Mouse (Mus musculus): ENCODE results near the gene Hcst. TPM values are rescaled to one million over a fixed set of nuclear protein-coding genes. Genes with fewer than 3 reads are reported as not detected.
A peak's percentile ranks its signal among the peaks of the same experiment; 100 is the strongest.

Hcst gene
- polyA plus RNA-seq, 1 experiment from 2014 or later, result 0.62 TPM

GRCm38 (mm10) chr7:30454259-30454658, 34.6 kb upstream of the Hcst start:
- Histone ChIP-seq H3K27ac (ENCODE audit: low read depth, low read length) (no peak overlapping the region), H3K36me3 (ENCODE audit: control insufficient read depth, insufficient read depth, low read length) (no peaks in the 10 kb centered on the region), H3K27me3 (ENCODE audit: control insufficient read depth, insufficient read depth, low read length) (peaks cover 69% of the 10 kb centered on the region), H3K9me3 (ENCODE audit: control insufficient read depth, low read length) (no peaks in the 10 kb centered on the region), H3K4me2 (replicated peaks; ENCODE audit: low read depth, low read length) (peak overlapping the region; percentile 35), H3K9ac (ENCODE audit: low read depth, low read length) (no peak overlapping the region), H3K4me3 (ENCODE audit: low read depth, low read length) (peak overlapping the region; percentile 35), H3K4me1 (replicated peaks; ENCODE audit: control insufficient read depth, insufficient read depth, low read length) (peaks cover 12% of the 10 kb centered on the region)
- no peak for DNase-seq (ENCODE audit: low spot score)
- 9% methylated on average over 6 of the region's 6 CpGs for WGBS
- no peak for ATAC-seq (ENCODE audit: low FRiP score)

- DNase-seq (ENCODE audit: low spot score), result no peak
- Histone ChIP-seq H3K27me3 (ENCODE audit: control insufficient read depth, insufficient read depth, low read length) (peaks cover 65% of the 10 kb centered on the region), H3K4me2 (replicated peaks; ENCODE audit: low read depth, low read length) (peak overlapping the region; percentile 35), H3K4me1 (replicated peaks; ENCODE audit: control insufficient read depth, insufficient read depth, low read length) (peaks cover 12% of the 10 kb centered on the region), H3K9me3 (ENCODE audit: control insufficient read depth, low read length) (no peaks in the 10 kb centered on the region), H3K27ac (ENCODE audit: low read depth, low read length) (no peak overlapping the region), H3K4me3 (ENCODE audit: low read depth, low read length) (peak overlapping the region; percentile 35), H3K9ac (ENCODE audit: low read depth, low read length) (0 out of 2 replicates have a peak overlapping the region, but pooled peaks have one; percentile 19), H3K36me3 (ENCODE audit: control insufficient read depth, insufficient read depth, low read length) (no peaks in the 10 kb centered on the region)
- WGBS, result 2% methylated on average over 24 of the region's 25 CpGs
- ATAC-seq (ENCODE audit: low FRiP score), result no peak
These were observed 34.1 kb upstream of the Hcst start for GRCm38 (mm10) chr7:30453766-30454165.

GRCm38 (mm10) chr7:30453327-30453726, 33.7 kb upstream of the Hcst start:
- no peaks in the 10 kb centered on the region for H3K9me3 ChIP-seq (ENCODE audit: control insufficient read depth, low read length)
- H3K36me3 ChIP-seq (ENCODE audit: control insufficient read depth, insufficient read depth, low read length), result no peaks in the 10 kb centered on the region
- no peak overlapping the region for H3K27ac ChIP-seq (ENCODE audit: low read depth, low read length)
- H3K9ac ChIP-seq (ENCODE audit: low read depth, low read length), result 0 out of 2 replicates have a peak overlapping the region, but pooled peaks have one; percentile 19
- H3K4me1 ChIP-seq (replicated peaks; ENCODE audit: control insufficient read depth, insufficient read depth, low read length), result peaks cover 12% of the 10 kb centered on the region
- H3K27me3 ChIP-seq (ENCODE audit: control insufficient read depth, insufficient read depth, low read length), result peaks cover 63% of the 10 kb centered on the region
- 18% methylated on average over 25 of the region's 25 CpGs for WGBS
- ATAC-seq (ENCODE audit: low FRiP score) (no peak), DNase-seq (ENCODE audit: low spot score) (no peak)
- H3K4me3 ChIP-seq (ENCODE audit: low read depth, low read length), result peak overlapping the region; percentile 35; the same call in 1 of the 2 replicates
- peak overlapping the region; percentile 35 for H3K4me2 ChIP-seq (replicated peaks; ENCODE audit: low read depth, low read length)

GRCm38 (mm10) chr7:30450241-30450640, 30.6 kb upstream of the Hcst start:
- Histone ChIP-seq H3K4me2 (replicated peaks; ENCODE audit: low read depth, low read length) (no peak overlapping the region), H3K27me3 (ENCODE audit: control insufficient read depth, insufficient read depth, low read length) (peaks cover 33% of the 10 kb centered on the region), H3K36me3 (ENCODE audit: control insufficient read depth, insufficient read depth, low read length) (no peaks in the 10 kb centered on the region), H3K27ac (ENCODE audit: low read depth, low read length) (no peak overlapping the region), H3K9ac (ENCODE audit: low read depth, low read length) (no peak overlapping the region), H3K9me3 (ENCODE audit: control insufficient read depth, low read length) (no peaks in the 10 kb centered on the region), H3K4me1 (replicated peaks; ENCODE audit: control insufficient read depth, insufficient read depth, low read length) (no peaks in the 10 kb centered on the region; the same call in 1 of the 2 replicates), H3K4me3 (ENCODE audit: low read depth, low read length) (no peak overlapping the region)
- WGBS, result 73% methylated on average over 7 of the region's 7 CpGs
- no peak for ATAC-seq (ENCODE audit: low FRiP score)
- no peak for DNase-seq (ENCODE audit: low spot score)

GRCm38 (mm10) chr7:30444971-30445751, 25.5 kb upstream of the Hcst start, which contains the start of gene Aplp1:
TSS of gene Aplp1 (minus strand) at chr7:30445535.
- ATAC-seq (ENCODE audit: low FRiP score) (peak; percentile 83), DNase-seq (ENCODE audit: low spot score) (peak; percentile 85)
- WGBS, result 0% methylated on average over 34 of the region's 72 CpGs
- Histone ChIP-seq H3K4me2 (replicated peaks; ENCODE audit: low read depth, low read length) (peak within 1 kb of the TSS; percentile 80), H3K36me3 (ENCODE audit: control insufficient read depth, insufficient read depth, low read length) (no peaks in the 10 kb centered on the region), H3K4me1 (replicated peaks; ENCODE audit: control insufficient read depth, insufficient read depth, low read length) (peaks cover 3% of the 10 kb centered on the region), H3K27me3 (ENCODE audit: control insufficient read depth, insufficient read depth, low read length) (no peaks in the 10 kb centered on the region; the same call in 1 of the 2 replicates), H3K9me3 (ENCODE audit: control insufficient read depth, low read length) (no peaks in the 10 kb centered on the region), H3K4me3 (ENCODE audit: low read depth, low read length) (peak within 1 kb of the TSS; percentile 66), H3K9ac (ENCODE audit: low read depth, low read length) (peak within 1 kb of the TSS; percentile 89), H3K27ac (ENCODE audit: low read depth, low read length) (peak within 1 kb of the TSS; percentile 96)

- no peaks in the 10 kb centered on the region for H3K9me3 ChIP-seq (ENCODE audit: control insufficient read depth, low read length)
- H3K4me2 ChIP-seq (replicated peaks; ENCODE audit: low read depth, low read length), result peak overlapping the region; percentile 80
- 1% methylated on average over 38 of the region's 38 CpGs for WGBS
- peaks cover 3% of the 10 kb centered on the region for H3K4me1 ChIP-seq (replicated peaks; ENCODE audit: control insufficient read depth, insufficient read depth, low read length)
- peak overlapping the region; percentile 96 for H3K27ac ChIP-seq (ENCODE audit: low read depth, low read length)
- DNase-seq (ENCODE audit: low spot score) (peak; percentile 84), ATAC-seq (ENCODE audit: low FRiP score) (peak; percentile 62)
- 0 out of 2 replicates have a peak, but pooled peaks cover 6% of the 10 kb centered on the region for H3K36me3 ChIP-seq (ENCODE audit: control insufficient read depth, insufficient read depth, low read length)
- no peaks in the 10 kb centered on the region; the same call in 1 of the 2 replicates for H3K27me3 ChIP-seq (ENCODE audit: control insufficient read depth, insufficient read depth, low read length)
- H3K4me3 ChIP-seq (ENCODE audit: low read depth, low read length), result peak overlapping the region; percentile 66
- H3K9ac ChIP-seq (ENCODE audit: low read depth, low read length), result peak overlapping the region; percentile 89
These were observed 24.7 kb upstream of the Hcst start for GRCm38 (mm10) chr7:30444154-30444970.

- Histone ChIP-seq H3K27me3 (ENCODE audit: control insufficient read depth, insufficient read depth, low read length) (no peaks in the 10 kb centered on the region; the same call in 1 of the 2 replicates), H3K27ac (ENCODE audit: low read depth, low read length) (peak overlapping the region; percentile 96; the same call in 1 of the 2 replicates), H3K36me3 (ENCODE audit: control insufficient read depth, insufficient read depth, low read length) (0 out of 2 replicates have a peak, but pooled peaks cover 6% of the 10 kb centered on the region), H3K4me2 (replicated peaks; ENCODE audit: low read depth, low read length) (peak overlapping the region; percentile 80), H3K9me3 (ENCODE audit: control insufficient read depth, low read length) (no peaks in the 10 kb centered on the region), H3K4me3 (ENCODE audit: low read depth, low read length) (peak overlapping the region; percentile 66), H3K4me1 (replicated peaks; ENCODE audit: control insufficient read depth, insufficient read depth, low read length) (peaks cover 3% of the 10 kb centered on the region), H3K9ac (ENCODE audit: low read depth, low read length) (no peak overlapping the region)
- no peak for ATAC-seq (ENCODE audit: low FRiP score)
- no peak for DNase-seq (ENCODE audit: low spot score)
- WGBS, result 17% methylated on average over 9 of the region's 9 CpGs
These were observed 24.0 kb upstream of the Hcst start for GRCm38 (mm10) chr7:30443696-30444095.

- Histone ChIP-seq H3K9me3 (ENCODE audit: control insufficient read depth, low read length) (no peaks in the 10 kb centered on the region), H3K36me3 (ENCODE audit: control insufficient read depth, insufficient read depth, low read length) (0 out of 2 replicates have a peak, but pooled peaks cover 6% of the 10 kb centered on the region), H3K4me3 (ENCODE audit: low read depth, low read length) (no peak overlapping the region), H3K27me3 (ENCODE audit: control insufficient read depth, insufficient read depth, low read length) (peaks cover 2% of the 10 kb centered on the region; the same call in 1 of the 2 replicates), H3K9ac (ENCODE audit: low read depth, low read length) (no peak overlapping the region), H3K4me2 (replicated peaks; ENCODE audit: low read depth, low read length) (no peak overlapping the region), H3K27ac (ENCODE audit: low read depth, low read length) (no peak overlapping the region), H3K4me1 (replicated peaks; ENCODE audit: control insufficient read depth, insufficient read depth, low read length) (peaks cover 5% of the 10 kb centered on the region)
- DNase-seq (ENCODE audit: low spot score) (peak; percentile 78), ATAC-seq (ENCODE audit: low FRiP score) (no peak)
- WGBS, result 28% methylated on average over 4 of the region's 5 CpGs
These were observed 21.0 kb upstream of the Hcst start for GRCm38 (mm10) chr7:30440697-30441096.
